Mouse (Mus musculus) neural tube, embryonic 11.5 days (tissue): ENCODE measurements around the gene Kif13a. TPM values are rescaled to one million over a fixed set of nuclear protein-coding genes. Genes with fewer than 3 reads are reported as not detected.
A peak's percentile ranks its signal among the peaks of the same experiment; 100 is the strongest.

Source experiments
- ATAC-seq: fragments of 200-750 bp; cut with Nextera tagmentation; 2 replicates; pipeline ENCODE4 v1.8.0; 2017; ENCODE audit warnings: moderate number of reproducible peaks, mild to moderate bottlenecking, moderate TSS enrichment, moderate library complexity; ENCODE audit not compliant: insufficient read depth, low FRiP score, low TSS enrichment
- DNase-seq: peaks from one replicate; pipeline ENCODE4 v3.0.0-alpha.2; 2015; ENCODE audit warnings: low spot score
- H3K27ac ChIP-seq: fragments of 300-500 bp; sonication (generic); 2 replicates; pipeline ENCODE4 v1.5.1; 2014; ENCODE audit warnings: low read depth, mild to moderate bottlenecking, low read length
- H3K27me3 ChIP-seq: fragments of 300-500 bp; sonication (generic); 2 replicates; pipeline ENCODE4 v1.6.1; 2014; ENCODE audit warnings: mild to moderate bottlenecking, low read length, mixed read lengths; ENCODE audit not compliant: control insufficient read depth, insufficient read depth
- H3K36me3 ChIP-seq: fragments of 300-500 bp; sonication (generic); 2 replicates; pipeline ENCODE4 v1.6.1; 2014; ENCODE audit warnings: mild to moderate bottlenecking, low read length, moderate library complexity, mixed read lengths; ENCODE audit not compliant: control insufficient read depth, insufficient read depth
- H3K4me1 ChIP-seq: fragments of 300-500 bp; sonication (generic); 2 replicates; pipeline ENCODE4 v1.6.1; 2014; ENCODE audit warnings: low read length, mixed read lengths; ENCODE audit not compliant: control insufficient read depth, insufficient read depth
- H3K4me2 ChIP-seq: fragments of 300-500 bp; sonication (generic); 2 replicates; pipeline ENCODE4 v1.6.1; 2014; ENCODE audit warnings: low read depth, mild to moderate bottlenecking, moderate library complexity
- H3K4me3 ChIP-seq: fragments of 300-500 bp; sonication (generic); 2 replicates; pipeline ENCODE4 v1.5.1; 2014; ENCODE audit warnings: low read depth, low read length
- H3K9ac ChIP-seq: fragments of 300-500 bp; sonication (generic); 2 replicates; pipeline ENCODE4 v1.6.1; 2014; ENCODE audit warnings: mild to moderate bottlenecking, low read length
- H3K9me3 ChIP-seq: fragments of 300-500 bp; sonication (generic); 2 replicates; pipeline ENCODE4 v1.6.1; 2016; ENCODE audit warnings: low read length; ENCODE audit not compliant: control insufficient read depth
- WGBS: fragments of 180-500 bp; shearing (Covaris S2); extraction: QIAGEN DNeasy Blood & Tissue Kit; methylation state at CpG from one replicate; pipeline ENCODE4 v1.1.7; 2014; 5-methylcytosine and 5-hydroxymethylcytosine counted together
- polyA plus RNA-seq: library from polyadenylated mRNA; unstranded; fragments of >200 nt; fragmentation: Nextera tagmentation; extraction: Ambion mirVana; gene quantifications from 2 replicates; pipeline ENCODE4 v1.2.1, GENCODE M21; 2014

Kif13a gene
- polyA plus RNA-seq, 1 experiment from 2014 or later: 23.0 TPM

DNA sequence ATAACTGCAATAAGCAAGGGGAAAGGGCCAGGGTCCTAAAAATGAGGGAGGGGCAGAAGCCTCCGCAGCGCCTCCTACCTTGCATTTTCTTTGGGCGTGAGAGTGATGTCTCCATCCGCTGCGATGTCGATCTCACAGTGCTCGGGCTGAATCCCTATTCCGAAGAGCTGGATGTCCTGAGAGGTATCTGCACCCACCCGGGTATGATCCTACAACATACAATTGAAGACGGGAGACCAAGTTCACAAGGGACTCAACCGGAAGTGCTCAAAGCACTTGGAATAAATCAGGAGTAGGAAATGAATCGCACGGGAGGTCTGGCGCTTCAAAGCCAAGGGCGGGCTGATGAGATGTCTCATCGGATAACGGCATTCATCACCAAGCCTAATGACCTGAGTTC is 119.1 kb downstream of the Kif13a start:
- Histone ChIP-seq H3K4me3 (no peak overlapping the region), H3K9ac (no peak overlapping the region), H3K27ac (no peak overlapping the region), H3K4me1 (no peaks in the 10 kb centered on the region), H3K4me2 (no peak overlapping the region), H3K36me3 (peaks cover 9% of the 10 kb centered on the region), H3K9me3 (no peaks in the 10 kb centered on the region), H3K27me3 (no peaks in the 10 kb centered on the region)
- no peak for ATAC-seq
- 97% methylated on average over 17 of the region's 17 CpGs for WGBS
- DNase-seq: no peak

DNA sequence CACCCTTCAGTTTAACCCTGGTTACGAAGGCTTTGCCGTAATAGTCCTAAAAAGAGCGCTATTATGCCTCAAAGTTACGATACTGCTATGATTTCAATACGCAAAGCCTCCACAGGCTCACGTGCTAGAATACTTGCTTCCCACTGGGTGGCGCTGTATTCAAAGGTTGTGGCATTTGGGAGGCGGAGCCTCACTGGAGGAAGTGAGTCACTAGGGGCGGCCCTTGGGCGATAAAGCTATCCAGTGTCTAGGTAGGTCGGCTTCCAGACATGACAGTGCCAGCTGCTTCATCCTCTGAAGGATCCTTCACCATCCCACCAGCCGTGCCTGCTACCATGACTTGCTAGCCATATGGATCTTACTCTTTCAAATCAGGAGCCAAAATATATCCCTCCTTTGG is 119.6 kb downstream of the Kif13a start:
- no peaks in the 10 kb centered on the region for H3K27me3 ChIP-seq
- H3K27ac ChIP-seq: no peak overlapping the region
- H3K4me3 ChIP-seq: no peak overlapping the region
- no peak overlapping the region for H3K9ac ChIP-seq
- peaks cover 9% of the 10 kb centered on the region for H3K36me3 ChIP-seq
- H3K4me2 ChIP-seq: no peak overlapping the region
- ATAC-seq (no peak), DNase-seq (peak; percentile 35)
- no peaks in the 10 kb centered on the region for H3K4me1 ChIP-seq
- WGBS: 93% methylated on average over 12 of the region's 12 CpGs
- H3K9me3 ChIP-seq: no peaks in the 10 kb centered on the region

DNA sequence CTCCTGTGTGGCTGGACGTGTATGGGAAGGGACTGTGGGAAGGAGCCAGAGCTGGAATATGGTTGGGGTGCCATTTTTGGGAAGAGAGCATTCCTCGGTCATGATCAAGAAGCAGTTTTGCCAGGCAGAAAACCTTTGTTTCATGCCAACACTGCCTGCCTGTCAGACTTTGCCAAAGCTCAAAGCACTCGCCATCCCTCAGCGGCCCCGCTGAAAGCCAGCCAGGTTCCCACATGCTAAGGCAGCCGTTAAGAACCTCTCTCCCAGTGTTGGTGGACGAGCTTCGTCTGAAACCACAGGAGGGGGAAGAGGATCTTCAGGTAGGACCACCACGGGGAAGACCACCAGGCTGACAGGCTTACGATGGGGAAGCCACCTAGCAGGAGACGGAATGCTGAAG is 121.8 kb downstream of the Kif13a start:
- 93% methylated on average over 11 of the region's 11 CpGs for WGBS
- no peak for ATAC-seq

DNA sequence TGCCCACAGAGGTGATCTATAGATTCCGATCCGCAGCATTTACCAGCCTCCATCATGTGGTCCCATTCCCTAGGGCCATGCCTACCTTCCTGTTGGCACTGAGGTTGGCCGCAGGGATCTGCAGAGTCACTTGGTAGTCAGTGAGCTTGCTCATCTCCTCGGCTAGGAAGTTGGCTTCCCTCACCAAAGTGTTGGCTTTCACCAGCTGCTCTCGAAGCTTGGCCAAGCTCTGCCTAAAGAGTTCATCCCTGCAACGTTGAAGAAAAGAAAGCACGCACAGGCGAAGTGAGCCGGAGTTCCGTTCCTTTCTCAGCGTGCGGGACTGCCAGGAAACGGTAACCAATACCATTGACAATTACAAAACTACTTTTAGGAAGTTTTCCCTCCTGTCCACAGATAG is 128.5 kb downstream of the Kif13a start:
- no peaks in the 10 kb centered on the region for H3K27me3 ChIP-seq
- 96% methylated on average over 13 of the region's 13 CpGs for WGBS
- ATAC-seq (no peak), DNase-seq (no peak)
- H3K36me3 ChIP-seq: peaks cover 9% of the 10 kb centered on the region
- H3K9ac ChIP-seq: no peak overlapping the region
- H3K9me3 ChIP-seq: no peaks in the 10 kb centered on the region
- no peak overlapping the region for H3K4me2 ChIP-seq
- H3K4me1 ChIP-seq: no peaks in the 10 kb centered on the region
- no peak overlapping the region for H3K4me3 ChIP-seq
- no peak overlapping the region for H3K27ac ChIP-seq

More for the DNA sequence above, 121.8 kb downstream of the Kif13a start:
- Histone ChIP-seq H3K9me3 (no peaks in the 10 kb centered on the region), H3K9ac (no peak overlapping the region), H3K36me3 (peaks cover 9% of the 10 kb centered on the region), H3K27me3 (no peaks in the 10 kb centered on the region), H3K4me3 (no peak overlapping the region), H3K27ac (no peak overlapping the region), H3K4me1 (no peaks in the 10 kb centered on the region), H3K4me2 (no peak overlapping the region)
- no peak for DNase-seq

DNA sequence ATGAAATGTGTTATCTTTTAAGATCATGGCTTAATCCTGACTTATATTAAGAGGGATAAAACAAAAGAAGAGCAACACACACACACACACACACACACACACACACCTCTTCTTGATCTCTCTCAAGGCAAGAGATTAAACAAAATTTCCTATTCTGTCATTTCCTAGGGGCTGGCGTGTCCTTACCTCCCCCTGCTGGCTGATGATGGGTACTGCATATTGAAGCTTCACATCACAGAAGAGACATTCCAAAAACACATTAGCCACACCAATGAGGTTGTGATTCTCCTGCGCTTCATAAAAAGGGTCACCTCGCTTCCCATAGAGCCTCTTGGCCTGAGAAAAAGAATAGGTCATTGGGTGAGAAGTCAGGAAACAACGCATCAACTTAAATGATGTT is 131.5 kb downstream of the Kif13a start:
- Histone ChIP-seq H3K36me3 (peaks cover 9% of the 10 kb centered on the region), H3K9me3 (no peaks in the 10 kb centered on the region), H3K9ac (no peak overlapping the region), H3K4me2 (no peak overlapping the region), H3K27ac (no peak overlapping the region), H3K27me3 (no peaks in the 10 kb centered on the region), H3K4me3 (no peak overlapping the region), H3K4me1 (no peaks in the 10 kb centered on the region)
- DNase-seq (peak; percentile 57), ATAC-seq (no peak)
- 44% methylated on average over 4 of the region's 4 CpGs for WGBS

DNA sequence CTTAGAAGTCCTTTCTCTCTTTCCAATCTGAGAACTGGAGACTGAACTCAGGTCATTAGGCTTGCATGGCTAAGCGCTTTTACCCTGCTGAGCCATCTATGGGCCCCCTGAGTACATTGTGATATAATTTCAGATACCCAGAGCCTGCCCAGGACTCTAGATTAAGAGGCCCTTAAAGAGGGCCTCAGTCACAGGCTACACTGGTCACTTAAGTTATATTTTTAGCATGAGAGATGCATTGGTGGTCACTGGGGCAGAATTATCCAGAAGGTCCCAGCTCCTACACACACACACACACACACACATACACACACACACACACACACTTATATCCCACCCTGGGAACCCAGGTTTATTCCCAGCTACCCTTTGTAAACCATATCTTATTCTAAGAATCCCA is 133.3 kb downstream of the Kif13a start:
- no peaks in the 10 kb centered on the region for H3K27me3 ChIP-seq

DNA sequence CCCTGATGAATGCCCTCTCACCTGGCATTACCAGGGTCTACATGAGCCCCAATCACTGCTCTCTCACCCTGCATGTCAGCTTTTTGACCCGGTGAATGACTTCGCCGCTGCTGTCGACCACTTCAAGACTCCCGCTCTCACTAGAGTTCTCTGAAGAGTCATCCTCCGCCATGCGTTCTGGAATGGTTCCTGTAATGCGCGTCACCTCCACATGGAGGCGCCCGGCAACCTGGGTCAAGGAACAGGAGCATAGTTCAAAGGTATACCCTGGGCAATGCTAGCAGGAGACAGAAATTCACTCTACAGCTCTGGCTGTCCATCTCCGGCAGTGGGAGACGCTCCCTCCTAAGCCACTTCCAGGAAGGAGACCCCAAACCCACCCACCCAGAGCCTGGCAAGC is 135.8 kb downstream of the Kif13a start:
- Histone ChIP-seq H3K27me3 (no peaks in the 10 kb centered on the region), H3K4me3 (no peak overlapping the region), H3K4me1 (no peaks in the 10 kb centered on the region), H3K9me3 (no peaks in the 10 kb centered on the region), H3K27ac (no peak overlapping the region), H3K4me2 (no peak overlapping the region), H3K9ac (no peak overlapping the region), H3K36me3 (no peaks in the 10 kb centered on the region; the same call in none of the 2 replicates)
- ATAC-seq: no peak
- DNase-seq: no peak
- WGBS: 86% methylated on average over 13 of the region's 13 CpGs

More for the DNA sequence above, 133.3 kb downstream of the Kif13a start:
- H3K36me3 ChIP-seq: peaks cover 3% of the 10 kb centered on the region
- 92% methylated on average over 1 of the region's 1 CpGs for WGBS
- ATAC-seq: no peak
- no peak for DNase-seq
- no peak overlapping the region for H3K9ac ChIP-seq
- H3K4me2 ChIP-seq: no peak overlapping the region
- no peak overlapping the region for H3K4me3 ChIP-seq
- no peaks in the 10 kb centered on the region for H3K4me1 ChIP-seq
- H3K9me3 ChIP-seq: no peaks in the 10 kb centered on the region
- H3K27ac ChIP-seq: no peak overlapping the region

DNA sequence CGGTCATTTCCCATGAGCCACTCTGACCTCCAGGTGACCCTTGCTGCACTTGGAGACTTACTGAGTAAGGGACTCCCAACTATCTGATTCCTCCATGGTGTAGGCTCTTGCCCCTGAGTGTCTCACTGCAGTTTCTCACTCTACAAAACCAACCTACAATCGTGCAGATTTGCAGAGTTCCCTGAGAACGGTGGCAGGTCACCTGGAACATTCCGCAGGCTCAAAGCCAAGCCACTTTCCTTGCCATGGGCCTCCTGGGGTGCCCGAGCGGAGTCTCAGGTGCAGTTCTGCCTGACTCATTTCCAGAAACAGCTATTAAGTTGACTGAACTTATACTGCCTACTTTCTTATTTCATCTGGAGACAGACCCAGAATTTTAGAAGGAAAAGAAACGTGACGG is 141.2 kb downstream of the Kif13a start:
- DNase-seq (no peak), ATAC-seq (no peak)
- Histone ChIP-seq H3K9me3 (no peaks in the 10 kb centered on the region), H3K4me2 (no peak overlapping the region), H3K4me3 (no peak overlapping the region), H3K36me3 (no peaks in the 10 kb centered on the region), H3K9ac (no peak overlapping the region), H3K27me3 (no peaks in the 10 kb centered on the region), H3K4me1 (no peaks in the 10 kb centered on the region), H3K27ac (no peak overlapping the region)
- WGBS: 84% methylated on average over 8 of the region's 8 CpGs

DNA sequence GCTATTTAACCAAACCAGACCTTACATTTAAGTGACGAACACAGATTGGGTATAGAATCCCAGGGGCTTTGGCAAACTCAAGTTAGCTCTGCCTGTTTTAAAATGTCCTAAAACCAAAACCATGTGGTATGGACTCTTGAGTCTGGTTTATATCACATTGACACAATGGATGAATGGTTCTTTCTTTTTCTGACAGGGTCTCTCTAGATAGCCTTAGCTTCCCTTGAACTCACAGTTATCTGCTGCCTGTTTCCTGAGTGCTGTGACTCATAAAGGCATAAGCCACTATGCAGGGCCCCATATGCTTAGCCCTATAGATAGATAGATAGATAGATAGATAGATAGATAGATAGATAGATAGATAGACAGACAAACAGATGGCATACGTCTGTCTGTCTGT is 142.8 kb downstream of the Kif13a start:
- DNase-seq (no peak), ATAC-seq (no peak)
- 94% methylated on average over 2 of the region's 2 CpGs for WGBS
- Histone ChIP-seq H3K27me3 (no peaks in the 10 kb centered on the region), H3K4me3 (no peak overlapping the region), H3K27ac (no peak overlapping the region), H3K9me3 (no peaks in the 10 kb centered on the region), H3K36me3 (no peaks in the 10 kb centered on the region), H3K4me2 (no peak overlapping the region), H3K9ac (no peak overlapping the region), H3K4me1 (no peaks in the 10 kb centered on the region)
